Mouse (Mus musculus) heart, postnatal 36 days (tissue): ENCODE measurements around the gene Shcbp1l. TPM values are rescaled to one million over a fixed set of nuclear protein-coding genes. Genes with fewer than 3 reads are reported as not detected.
"Not testable (repeated sequence)": the region's sequence is repeated elsewhere in the genome, so short reads cannot be mapped to it uniquely, and the experiment has no call there.

Experiments
- DNase-seq, 2 experiments: peaks; one replicate each; pipeline ENCODE4 v3.0.0; 2021 to 2022
- intact Hi-C: fragments of 180-260 bp; cut with DNase I; formaldehyde crosslinking; loops from one replicate; pipeline ENCODE4 v1.15.1; 2025
- total RNA-seq, 2 experiments: library from RNA; stranded (reverse); gene quantifications; 2 replicates each; pipeline ENCODE4 v1.2.3; 2021

The Shcbp1l gene
- total RNA-seq, 2 experiments from 2014 or later: not detected

- intact Hi-C loops: loop anchor here (5.0 kb wide), 1 partner anchor 262 kb away; the partner anchor contains the start of gene Rnasel
Observed at GRCm38 (mm10) chr1:153485201-153485796, 60.3 kb downstream of the Shcbp1l start.

GRCm38 (mm10) chr1:153486120-153486519, 61.2 kb downstream of the Shcbp1l start:
- not testable (repeated sequence) for DNase-seq
- intact Hi-C loops: loop anchor here (5.0 kb wide), 1 partner anchor 261 kb away; the partner anchor contains the start of gene Rnasel

More at GRCm38 (mm10) chr1:153485201-153485796, 60.3 kb downstream of the Shcbp1l start:
- DNase-seq: no peak

- peak in 1 of 2 experiments; percentile 44 for DNase-seq
- intact Hi-C loops: loop anchor here (5.0 kb wide), 1 partner anchor 260 kb away; the partner anchor contains the start of gene Rnasel
Observed at GRCm38 (mm10) chr1:153486767-153487499, 62.0 kb downstream of the Shcbp1l start.

GRCm38 (mm10) chr1:153487500-153487879, 62.5 kb downstream of the Shcbp1l start, which contains the start of gene Dhx9:
Gene Dhx9, minus strand, starts transcription at chr1:153487660.
- peak; percentile 99 to 100 for DNase-seq
- intact Hi-C loops: loop anchor here (5.0 kb wide), 1 partner anchor 260 kb away; the partner anchor contains the start of gene Rnasel

GRCm38 (mm10) chr1:153489132-153489531, 64.2 kb downstream of the Shcbp1l start:
- intact Hi-C loops: loop anchor here (5.0 kb wide), 1 partner anchor 258 kb away; the partner anchor contains the start of gene Rnasel
- DNase-seq: peak; percentile 35

- intact Hi-C loops: loop anchor here (5.0 kb wide), 1 partner anchor 258 kb away; the partner anchor contains the start of gene Rnasel
- DNase-seq: no peak
Observed at GRCm38 (mm10) chr1:153489540-153489939, 64.6 kb downstream of the Shcbp1l start.

GRCm38 (mm10) chr1:153489963-153490362, 65.0 kb downstream of the Shcbp1l start:
- intact Hi-C loops: loop anchor here (5.0 kb wide), 1 partner anchor 257 kb away; the partner anchor contains the start of gene Rnasel
- DNase-seq: no peak

GRCm38 (mm10) chr1:153491345-153491744, 66.4 kb downstream of the Shcbp1l start:
- intact Hi-C loops: no loop called here
- no peak for DNase-seq

- intact Hi-C loops: no loop called here
- DNase-seq: no peak
Observed at GRCm38 (mm10) chr1:153491822-153492221, 66.9 kb downstream of the Shcbp1l start.

GRCm38 (mm10) chr1:153493338-153493737, 68.4 kb downstream of the Shcbp1l start:
- DNase-seq: no peak
- intact Hi-C loops: no loop called here

- no peak for DNase-seq
- intact Hi-C loops: no loop called here
Observed at GRCm38 (mm10) chr1:153493931-153494330, 69.0 kb downstream of the Shcbp1l start.

GRCm38 (mm10) chr1:153496030-153496429, 71.1 kb downstream of the Shcbp1l start:
- intact Hi-C loops: no loop called here

GRCm38 (mm10) chr1:153500030-153500429, 75.1 kb downstream of the Shcbp1l start:
- no peak for DNase-seq
- intact Hi-C loops: no loop called here

More at GRCm38 (mm10) chr1:153496030-153496429, 71.1 kb downstream of the Shcbp1l start:
- no peak for DNase-seq

- peak; percentile 26 to 29 for DNase-seq
- intact Hi-C loops: no loop called here
Observed at GRCm38 (mm10) chr1:153501644-153502321, 76.8 kb downstream of the Shcbp1l start.

Other genes starting within 250 kb of the Shcbp1l start
- 1 to 10 TPM; 6.3 to 7.7 TPM for gene Lamc2, start 238.7 kb upstream of the Shcbp1l start, total RNA-seq
- 100 to 1,000 TPM; 139 to 176 TPM for gene Lamc1, start 92.4 kb upstream of the Shcbp1l start, total RNA-seq
- 10 to 100 TPM; 49.5 to 50.9 TPM for gene Dhx9, start 62.5 kb downstream of the Shcbp1l start, total RNA-seq
- 1 to 10 TPM; 1.6 to 1.7 TPM for gene Npl, start 124.9 kb downstream of the Shcbp1l start, total RNA-seq
- not detected for gene Rgs8, start 227.9 kb downstream of the Shcbp1l start, total RNA-seq